Mouse (Mus musculus): ENCODE measurements around the gene Col4a6. TPM values are rescaled to one million over a fixed set of nuclear protein-coding genes. Genes with fewer than 3 reads are reported as not detected.

The Col4a6 gene
- polyA plus RNA-seq, 1 experiment from 2014 or later: 3.4 TPM

Other genes starting within 250 kb of the Col4a6 start
- 11.5 and 12.1 TPM in 2 replicates for gene Col4a5, start 1.3 kb upstream of the Col4a6 start, polyA plus RNA-seq (2015; fragmentation: Nextera tagmentation; extraction: Ambion mirVana)

All from intestine, embryonic 15.5 days (tissue).